Mouse (Mus musculus) heart, postnatal 14 days (tissue): ENCODE results near the gene C1qtnf3. TPM values are rescaled to one million over a fixed set of nuclear protein-coding genes. Genes with fewer than 3 reads are reported as not detected.
"Not testable (repeated sequence)": the region's sequence is repeated elsewhere in the genome, so short reads cannot be mapped to it uniquely, and the experiment has no call there.

ENCODE experiments used
- DNase-seq, 2 experiments: peaks; one replicate each; pipeline ENCODE4 v3.0.0; 2021 to 2022
- intact Hi-C: fragments of 180-260 bp; cut with DNase I; formaldehyde crosslinking; loops from one replicate; pipeline ENCODE4 v1.15.1; 2025
- total RNA-seq, 2 experiments: library from RNA; stranded (reverse); gene quantifications; 2 replicates each; pipeline ENCODE4 v1.2.3; 2021

C1qtnf3 gene
- total RNA-seq, 2 experiments from 2014 or later: 0.27 to 0.53 TPM

DNA sequence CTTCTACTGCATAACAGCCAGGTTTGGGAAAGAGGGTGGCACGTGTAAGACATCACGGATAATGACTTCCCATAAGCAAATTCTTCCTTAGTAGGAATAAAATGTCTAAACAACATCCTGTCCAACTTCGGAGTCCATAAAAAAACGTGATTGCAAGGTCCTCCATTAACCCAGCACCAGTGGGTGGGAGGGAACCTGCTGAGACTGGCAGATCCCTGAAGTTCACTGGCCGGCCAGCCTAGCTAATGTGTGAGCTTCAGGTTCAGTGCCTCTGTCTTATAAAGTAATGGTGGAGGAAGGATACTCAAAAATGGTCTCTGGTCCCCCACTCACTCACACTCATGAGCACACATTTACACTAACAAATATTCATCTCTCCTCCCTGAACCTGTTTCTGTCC is 3.0 kb downstream of the C1qtnf3 start:
- intact Hi-C loops: no loop called here
- DNase-seq: no peak

DNA sequence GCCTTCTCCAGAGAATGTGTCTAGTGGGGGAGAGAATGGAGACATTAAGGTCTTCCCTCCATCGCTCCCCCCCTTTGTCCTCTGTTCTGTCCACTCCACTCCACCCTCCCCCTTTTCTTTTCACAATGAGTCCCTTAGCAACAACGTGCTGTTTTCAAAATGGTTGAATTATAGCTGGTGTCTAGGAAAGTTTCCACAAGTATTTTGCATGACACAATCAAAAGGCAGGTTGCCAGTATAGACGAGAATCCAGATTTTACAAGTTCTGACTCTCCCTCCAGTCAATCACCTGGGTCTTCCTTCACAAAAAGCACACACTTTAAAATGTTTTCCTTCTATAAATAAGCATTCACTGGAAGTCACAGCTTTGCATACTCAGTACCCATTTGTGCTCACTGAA is 4.6 kb downstream of the C1qtnf3 start:
- intact Hi-C loops: no loop called here
- no peak for DNase-seq

DNA sequence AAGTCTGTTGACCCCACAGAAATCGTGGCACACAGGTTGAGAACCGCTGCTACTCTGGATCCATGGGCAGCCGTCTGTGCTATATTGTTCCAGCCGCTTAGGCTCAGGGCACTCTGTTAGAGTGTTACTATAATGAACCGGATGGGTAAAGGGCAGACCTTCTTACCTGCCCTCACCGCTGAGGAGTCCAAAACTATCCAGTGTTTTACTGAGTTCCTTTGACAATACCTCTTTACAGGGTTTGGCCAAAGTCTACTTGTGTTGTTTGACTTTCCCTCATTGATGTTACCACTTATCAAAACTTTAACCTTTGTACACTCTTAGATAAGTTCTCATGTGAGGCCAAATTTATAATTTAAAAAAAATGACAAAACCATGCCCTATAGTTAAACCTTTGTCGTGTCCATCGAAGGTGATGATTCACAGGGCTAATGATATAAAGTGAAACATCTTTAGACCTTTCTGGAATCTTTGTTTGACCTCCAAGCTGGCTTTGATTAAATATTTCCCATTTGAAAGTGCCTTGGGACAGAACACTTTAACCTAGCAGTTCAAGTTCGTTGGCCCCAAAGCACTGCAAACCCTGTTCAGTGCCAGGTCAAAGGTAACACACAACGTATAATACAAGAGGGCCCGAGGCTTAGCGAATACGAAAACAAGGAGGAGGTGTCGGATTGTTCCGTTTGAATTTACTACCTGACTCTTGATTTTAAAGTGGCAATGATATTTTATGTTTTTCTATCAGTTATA is 7.3 kb downstream of the C1qtnf3 start:
- DNase-seq: no peak
- intact Hi-C loops: no loop called here

DNA sequence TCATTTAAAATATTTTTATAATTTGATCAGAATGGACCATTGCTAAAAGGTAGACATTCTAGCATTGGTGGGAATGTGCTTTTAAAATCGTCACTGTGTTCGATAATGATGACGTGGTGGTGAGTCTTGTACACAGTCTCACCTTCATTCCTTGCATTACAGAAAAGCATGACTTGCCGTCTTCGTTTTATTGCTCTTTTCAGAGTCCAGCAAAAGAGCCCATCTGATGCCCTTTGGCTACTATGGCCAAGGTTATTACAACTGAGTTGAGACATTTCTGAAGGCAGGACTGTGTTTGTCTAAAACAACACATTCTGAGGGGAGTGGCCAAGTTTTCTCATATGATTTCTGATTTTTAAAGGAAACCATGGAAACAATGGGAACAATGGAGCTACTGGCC is 8.1 kb downstream of the C1qtnf3 start:
- intact Hi-C loops: no loop called here
- DNase-seq: no peak

DNA sequence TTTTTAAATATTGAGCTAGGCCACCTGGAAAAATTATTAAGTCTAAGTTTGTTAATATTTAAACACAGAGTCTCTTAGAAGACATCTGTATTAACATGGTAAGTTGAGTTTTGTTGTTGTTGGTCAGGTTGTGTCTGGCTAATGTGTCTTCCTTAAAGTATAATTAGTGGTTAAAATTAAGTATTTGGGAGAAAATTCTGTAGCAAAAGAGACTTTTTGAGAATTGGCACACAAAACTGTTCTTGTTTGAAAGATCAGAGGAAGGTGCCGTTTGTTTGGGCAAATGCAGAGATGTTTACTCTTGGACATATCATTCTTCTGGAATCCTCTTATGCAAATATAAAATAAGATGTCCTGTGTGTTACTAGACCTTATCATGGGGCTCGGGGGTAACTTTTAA is 10.5 kb downstream of the C1qtnf3 start:
- intact Hi-C loops: no loop called here
- no peak for DNase-seq

DNA sequence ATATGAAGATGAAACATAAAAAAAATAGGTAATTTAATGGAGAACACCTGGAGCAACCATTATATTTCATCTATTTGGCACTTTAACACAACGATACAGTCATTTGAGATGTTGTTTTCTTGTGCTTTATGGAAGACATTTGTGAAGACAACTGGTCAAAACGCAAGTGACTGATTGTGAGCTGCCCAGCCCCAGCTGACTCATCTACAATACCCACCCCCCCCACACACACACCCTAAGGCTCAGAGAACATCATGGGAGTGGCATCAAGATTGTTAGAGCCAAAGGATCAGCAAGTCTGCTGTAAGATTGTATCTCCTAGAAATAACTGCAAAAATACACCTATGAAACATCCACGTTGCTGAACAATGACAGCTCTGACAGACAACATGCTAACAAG is 17.3 kb downstream of the C1qtnf3 start:
- DNase-seq: no peak
- intact Hi-C loops: no loop called here

DNA sequence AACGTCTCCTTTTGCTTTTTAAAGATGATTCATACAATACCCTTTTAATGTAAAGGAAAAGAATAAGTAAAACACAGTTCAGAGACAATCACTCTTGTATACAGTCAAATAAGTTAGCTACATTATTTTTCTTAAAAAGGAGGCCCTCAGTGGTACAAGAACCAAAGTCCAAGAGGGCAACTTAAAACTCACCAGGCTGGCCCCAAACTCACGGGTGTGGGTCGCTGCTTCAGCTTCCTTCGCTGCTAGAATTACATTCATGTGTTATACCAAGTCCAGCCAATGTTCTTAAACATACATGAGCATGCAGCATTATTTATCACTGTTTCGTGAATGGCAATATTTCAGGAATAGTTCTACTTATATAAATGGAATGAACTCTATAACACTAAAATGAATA is 18.6 kb downstream of the C1qtnf3 start:
- no peak for DNase-seq
- intact Hi-C loops: no loop called here

DNA sequence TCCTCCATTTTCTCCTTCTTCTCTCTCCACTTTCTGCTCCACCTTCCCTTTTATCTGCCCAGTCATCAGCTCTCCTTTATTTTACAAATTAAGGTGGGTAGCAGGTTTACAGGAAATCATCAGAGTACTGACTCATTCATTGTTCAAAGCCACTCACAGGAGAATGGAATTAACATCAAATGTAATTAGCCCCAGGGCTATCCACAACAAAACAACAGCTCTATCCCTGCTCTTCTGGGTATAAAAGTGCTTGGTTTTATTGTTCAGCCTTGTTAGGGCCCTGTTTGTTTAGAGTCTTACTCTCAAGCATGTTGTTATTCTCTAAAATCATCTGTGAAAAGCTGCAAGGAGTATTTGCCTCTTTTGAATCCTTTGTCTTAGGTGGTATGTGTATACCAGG is 25.0 kb downstream of the C1qtnf3 start:
- intact Hi-C loops: no loop called here
- no peak for DNase-seq

DNA sequence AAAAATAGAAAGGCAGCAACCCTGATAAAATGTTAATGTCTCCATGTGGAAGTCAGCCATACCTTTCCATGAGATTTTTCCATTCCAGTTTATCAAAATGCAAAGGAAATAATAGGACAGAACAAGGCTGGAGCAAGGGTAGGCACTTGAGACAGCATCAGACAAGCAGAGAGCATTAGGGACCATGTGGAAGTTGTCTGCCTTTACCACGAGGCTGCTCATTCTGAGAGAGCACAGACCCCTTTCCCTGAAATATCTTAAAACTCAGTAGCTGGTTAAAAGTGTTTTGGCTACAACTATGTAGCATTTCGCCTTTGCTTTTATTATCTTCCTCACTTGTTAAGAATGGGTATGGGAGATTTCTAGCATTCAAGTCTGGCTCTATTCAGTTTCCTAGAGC is 28.6 kb downstream of the C1qtnf3 start:
- intact Hi-C loops: loop anchor here (5.0 kb wide), 1 partner anchor 58 kb away; no protein-coding TSS in a partner anchor
- no peak for DNase-seq

DNA sequence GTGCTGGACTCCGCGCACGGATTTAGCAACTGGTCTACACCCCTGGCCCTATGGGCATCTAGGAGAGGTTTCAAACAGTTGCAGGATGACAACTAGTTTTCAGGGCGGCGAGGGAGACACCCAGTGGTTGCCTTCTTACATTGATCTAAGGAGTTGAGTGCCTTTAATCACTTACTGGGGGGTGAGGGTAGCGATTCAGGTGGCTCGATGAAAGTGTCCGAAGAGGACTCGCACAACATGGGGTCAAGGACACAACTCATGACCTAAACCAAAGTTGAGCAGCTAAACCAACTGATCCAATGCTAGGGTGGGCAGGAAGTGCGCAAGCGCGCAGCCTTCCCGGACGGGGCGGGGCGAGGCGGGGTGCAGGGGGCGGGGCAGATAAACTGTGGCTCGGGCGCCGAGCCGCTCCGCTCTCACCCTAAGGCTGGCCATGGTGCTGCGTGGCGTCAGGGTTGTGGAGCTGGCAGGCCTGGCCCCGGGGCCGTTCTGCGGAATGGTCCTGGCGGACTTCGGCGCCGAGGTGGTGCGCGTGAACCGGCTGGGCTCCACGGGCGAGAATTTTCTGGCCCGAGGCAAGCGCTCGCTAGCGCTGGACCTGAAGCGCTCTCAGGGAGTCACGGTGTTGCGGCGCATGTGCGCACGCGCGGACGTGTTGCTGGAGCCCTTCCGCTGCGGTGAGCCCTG is 29.4 kb downstream of the C1qtnf3 start, which contains the start of gene Amacr:
Gene Amacr, plus strand, starts transcription at position 380 of the 687 bp plus-strand sequence.
- DNase-seq: peak; percentile 89 to 91
- intact Hi-C loops: loop anchor here (5.0 kb wide), 1 partner anchor 59 kb away; no protein-coding TSS in a partner anchor

DNA sequence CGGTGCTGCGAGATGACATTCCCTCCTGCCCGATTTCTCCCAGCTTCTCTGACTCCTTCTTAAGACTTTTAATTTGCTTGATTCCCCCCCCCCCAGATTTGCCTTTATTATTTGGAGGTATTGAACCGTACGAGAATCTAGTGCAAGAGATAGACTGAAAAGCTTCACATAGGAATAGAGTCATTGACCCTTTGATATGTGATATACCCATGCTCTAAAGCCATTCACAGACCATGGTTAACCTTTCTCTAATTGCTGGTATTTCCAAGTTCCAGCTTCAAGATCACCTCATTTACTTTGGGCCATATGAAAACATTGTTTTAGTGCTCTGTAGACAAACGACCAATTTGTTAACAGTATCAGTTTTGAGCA is 29.9 kb downstream of the C1qtnf3 start:
- intact Hi-C loops: loop anchor here (5.0 kb wide), 1 partner anchor 60 kb away; no protein-coding TSS in a partner anchor

DNA sequence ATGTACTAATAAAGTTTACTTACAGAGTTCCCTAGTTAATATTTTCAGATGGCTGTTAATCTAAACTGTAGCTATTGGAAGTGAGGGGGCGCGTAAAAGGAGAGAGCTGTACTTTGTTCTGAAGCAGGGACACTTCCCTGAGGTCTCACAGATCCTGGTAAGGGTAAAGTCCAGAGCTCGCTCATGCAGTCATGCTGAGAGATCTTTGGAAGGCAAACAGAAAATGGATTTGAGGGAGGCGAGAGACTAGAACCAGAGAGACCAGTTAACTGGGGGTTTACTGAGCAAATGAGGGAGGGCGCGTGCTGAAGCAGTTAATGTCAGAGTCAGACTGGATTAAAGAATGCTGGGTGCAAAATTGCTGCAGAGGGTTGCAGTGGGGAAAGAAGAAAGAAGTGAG is 33.6 kb downstream of the C1qtnf3 start:
- intact Hi-C loops: no loop called here
- no peak for DNase-seq

More for the DNA sequence above, 29.9 kb downstream of the C1qtnf3 start:
- no peak for DNase-seq

DNA sequence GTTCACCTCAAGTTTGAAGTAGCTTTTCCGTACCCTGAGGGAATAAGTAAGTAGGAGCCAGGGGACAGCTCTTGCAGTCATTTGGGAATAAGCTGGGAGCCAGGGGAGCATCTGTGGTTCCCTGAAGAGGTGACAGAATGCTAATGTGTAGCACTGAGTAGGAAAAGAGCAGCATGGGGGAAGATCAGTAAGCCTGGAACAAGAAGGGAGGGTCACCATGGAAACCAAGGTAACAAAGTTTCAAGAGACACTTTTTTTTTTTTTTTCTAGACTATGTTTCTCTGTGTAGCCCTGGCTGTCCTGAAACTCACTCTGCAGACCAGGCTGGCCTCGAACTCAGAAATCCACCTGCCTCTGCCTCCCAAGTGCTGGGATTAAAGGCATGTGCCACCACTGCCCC is 34.3 kb downstream of the C1qtnf3 start:
- DNase-seq, intact Hi-C loops: not testable (repeated sequence)

DNA sequence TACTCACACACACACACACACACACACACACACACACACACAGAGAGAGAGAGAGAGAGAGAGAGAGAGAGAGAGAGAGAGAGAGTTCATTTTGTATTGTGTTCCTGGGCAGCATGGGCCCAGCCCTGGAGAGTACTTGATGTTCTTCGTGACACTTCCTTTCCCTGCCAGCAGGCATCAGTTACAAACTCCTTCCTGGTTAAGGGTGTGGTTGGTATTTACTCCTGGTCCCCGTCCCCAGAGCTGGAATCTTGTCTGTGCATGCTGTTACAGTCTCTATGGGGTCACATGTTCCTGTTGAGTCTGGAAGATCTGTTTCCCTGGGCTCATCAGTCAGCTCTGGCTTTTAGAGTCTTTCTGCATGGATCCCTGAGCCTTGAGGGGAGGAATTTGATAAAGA is 38.3 kb downstream of the C1qtnf3 start:
- no peak for DNase-seq
- intact Hi-C loops: no loop called here

DNA sequence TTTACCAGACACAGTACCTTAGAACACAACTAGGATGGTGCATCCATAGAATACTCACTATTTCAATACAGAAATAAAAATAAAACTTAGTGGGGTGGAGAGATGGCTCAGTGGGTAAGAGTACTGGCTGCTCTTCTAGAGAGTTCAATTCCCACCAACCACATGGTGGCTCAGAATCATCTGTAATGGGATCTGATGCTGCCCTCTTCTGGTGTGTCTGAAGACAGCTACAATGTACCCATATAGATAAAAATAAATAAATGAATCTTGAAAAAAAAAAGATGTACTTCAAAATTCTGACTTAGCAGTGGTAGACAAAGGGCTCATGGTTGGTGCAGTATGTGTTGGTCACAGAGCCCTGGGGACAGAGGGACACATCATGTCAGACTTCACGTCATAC is 39.4 kb downstream of the C1qtnf3 start:
- DNase-seq: no peak
- intact Hi-C loops: no loop called here

DNA sequence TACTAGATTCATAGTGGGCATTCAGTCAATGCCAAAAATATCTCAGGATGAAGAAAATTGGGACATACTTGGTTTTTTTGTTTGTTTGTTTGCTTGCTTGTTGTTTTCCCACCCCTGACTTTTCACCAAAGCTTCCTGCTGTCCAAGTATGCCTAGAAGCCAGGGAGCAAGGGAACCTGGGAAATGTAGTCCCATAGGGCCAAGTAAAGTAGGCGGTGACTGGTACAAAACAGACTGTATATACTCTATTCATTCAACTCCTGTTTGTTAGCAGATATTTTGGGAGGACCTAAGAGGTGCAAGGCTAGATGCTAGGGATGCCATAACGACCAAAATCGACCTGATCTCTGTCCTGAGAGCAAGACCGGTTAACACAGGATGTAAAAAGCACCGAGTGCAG is 47.7 kb downstream of the C1qtnf3 start:
- DNase-seq: peak in 1 of 2 experiments; percentile 11
- intact Hi-C loops: no loop called here

DNA sequence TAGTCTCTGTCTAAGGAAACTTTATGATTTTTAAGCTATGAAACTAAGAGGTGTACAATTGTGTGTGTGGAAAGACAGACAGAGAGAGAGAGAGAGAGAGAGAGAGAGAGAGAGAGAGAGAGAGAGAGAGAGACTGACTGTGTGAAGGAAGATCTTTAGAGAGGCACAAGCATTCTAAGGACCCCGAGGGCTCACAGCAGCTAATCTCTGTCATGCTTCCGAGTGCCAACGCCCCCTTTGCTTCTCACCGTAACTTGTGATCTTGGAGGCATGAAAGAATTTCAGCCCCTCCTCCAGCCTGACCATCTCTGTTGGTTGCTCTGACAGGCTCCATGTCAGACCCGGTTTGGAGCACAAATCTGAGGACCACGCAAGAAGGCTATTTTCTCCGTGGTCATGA is 48.3 kb downstream of the C1qtnf3 start, which contains the start of gene Slc45a2:
Gene Slc45a2, plus strand, starts transcription at position 301 of the 400 bp plus-strand sequence.
- no peak for DNase-seq
- intact Hi-C loops: no loop called here

DNA sequence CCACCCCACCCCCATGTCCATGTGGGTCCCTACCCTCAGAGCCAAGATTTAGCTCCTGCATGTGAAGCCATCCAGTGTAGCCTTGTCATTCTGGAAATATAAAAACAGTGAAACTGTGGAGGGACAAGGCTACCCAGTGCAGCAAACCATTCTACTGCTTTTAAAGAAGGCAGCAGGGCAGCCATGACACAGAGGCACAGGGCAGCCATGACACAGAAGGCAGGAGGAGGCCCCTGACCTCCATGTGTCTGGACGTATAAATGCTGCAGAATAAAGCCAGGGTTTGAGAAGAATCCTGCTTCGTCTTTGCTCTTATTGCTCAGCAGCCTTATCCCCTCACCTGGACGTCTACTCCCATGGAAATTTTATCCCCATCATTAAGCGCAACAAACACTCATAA is 51.7 kb downstream of the C1qtnf3 start:
- intact Hi-C loops: no loop called here
- no peak for DNase-seq

DNA sequence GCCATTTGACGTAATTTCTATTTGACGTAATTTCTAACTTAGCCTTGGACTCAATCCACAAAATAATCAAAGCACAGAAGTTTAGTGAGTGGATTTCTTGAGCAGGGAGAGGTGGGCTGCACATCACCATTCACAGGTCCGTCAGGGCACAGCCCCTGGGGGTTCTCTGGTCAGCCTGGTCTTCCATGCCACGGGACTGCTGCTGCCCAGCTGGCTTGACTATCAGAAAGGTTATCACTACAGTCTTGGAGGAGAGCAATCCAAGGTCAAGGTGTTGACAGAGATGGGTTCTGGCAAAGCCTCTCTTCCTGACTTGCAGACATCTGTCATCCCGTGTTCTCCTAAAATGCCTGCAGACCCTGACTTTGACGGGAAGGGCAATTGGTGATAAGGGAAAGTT is 52.5 kb downstream of the C1qtnf3 start:
- no peak for DNase-seq
- intact Hi-C loops: no loop called here

DNA sequence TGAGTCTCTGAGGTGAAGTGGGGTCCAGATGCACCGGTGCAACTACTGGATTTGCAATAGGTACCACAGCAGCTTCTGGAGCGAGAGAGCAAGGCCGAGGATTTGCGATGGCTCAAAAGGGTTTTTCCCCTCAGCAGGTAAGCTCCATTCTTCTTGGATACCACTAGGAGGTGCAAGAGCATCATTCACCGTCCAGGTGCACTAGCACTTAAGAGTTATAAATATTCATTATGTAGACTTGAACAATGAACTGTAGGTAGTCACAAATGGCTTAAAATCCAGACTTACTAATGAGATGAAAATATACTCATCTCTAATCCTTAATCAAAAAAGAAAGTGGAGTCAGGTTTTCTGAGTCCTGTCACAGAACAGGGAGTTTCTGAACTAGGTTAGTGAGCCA is 56.6 kb downstream of the C1qtnf3 start:
- intact Hi-C loops: no loop called here
- DNase-seq: no peak

DNA sequence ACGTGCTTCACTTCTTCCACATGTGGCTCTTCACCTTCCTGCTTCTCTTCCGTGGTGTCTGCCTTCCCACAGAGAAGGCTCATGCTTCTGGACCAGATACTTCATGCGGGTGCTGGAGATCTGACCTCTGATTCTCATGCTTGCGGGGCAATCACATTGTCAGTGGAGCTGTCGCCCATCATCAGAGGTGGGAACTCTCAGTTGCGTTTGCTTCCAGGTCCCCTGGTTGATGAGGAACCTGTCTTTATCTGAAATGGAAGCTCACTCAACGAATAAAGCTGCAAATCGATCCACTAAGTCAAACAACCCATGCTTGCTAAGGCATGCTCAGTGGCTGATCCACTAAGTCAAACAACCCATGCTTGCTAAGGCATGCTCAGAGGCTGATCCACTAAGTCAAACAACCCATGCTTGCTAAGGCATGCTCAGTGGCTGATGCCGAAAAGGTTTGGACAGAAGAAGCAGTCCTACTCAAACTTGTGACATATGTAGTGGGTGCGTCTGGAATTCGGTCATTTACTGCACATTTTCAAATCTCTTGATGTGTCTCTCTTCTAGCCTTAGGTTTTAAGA is 58.9 kb downstream of the C1qtnf3 start:
- intact Hi-C loops: no loop called here
- no peak for DNase-seq

DNA sequence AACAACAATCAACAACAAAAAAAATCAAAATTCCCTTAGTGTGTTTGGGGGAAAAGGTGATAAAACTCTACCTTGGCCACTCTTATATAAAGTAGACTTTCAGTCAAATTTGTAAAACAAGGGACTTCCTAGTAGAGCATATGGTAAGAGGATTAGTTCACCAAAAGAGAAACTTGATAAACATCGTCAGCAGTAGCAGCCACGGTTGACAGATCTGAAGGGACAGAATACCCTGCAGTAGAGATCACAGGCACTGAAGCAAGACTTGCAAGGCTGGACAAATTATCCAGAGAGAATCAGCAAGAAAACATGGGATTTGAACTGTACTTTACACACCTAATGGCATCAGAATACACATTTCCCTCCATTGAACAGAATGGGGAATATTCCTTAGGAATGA is 62.8 kb downstream of the C1qtnf3 start:
- intact Hi-C loops: no loop called here

More for the DNA sequence above, 62.8 kb downstream of the C1qtnf3 start:
- DNase-seq: no peak
